Mouse (Mus musculus) urinary bladder, postnatal 36 days (tissue): ENCODE results near the gene Tectb.
A peak's percentile ranks its signal among the peaks of the same experiment; 100 is the strongest.
"Not testable (repeated sequence)": the region's sequence is repeated elsewhere in the genome, so short reads cannot be mapped to it uniquely, and the experiment has no call there.

ENCODE experiments used
- DNase-seq, 2 experiments: peaks; one replicate each; pipeline ENCODE4 v3.0.0; 2022; ENCODE audit warnings: low spot score in 2 of 2, mixed read lengths in 1 of 2

Tectb gene

DNA sequence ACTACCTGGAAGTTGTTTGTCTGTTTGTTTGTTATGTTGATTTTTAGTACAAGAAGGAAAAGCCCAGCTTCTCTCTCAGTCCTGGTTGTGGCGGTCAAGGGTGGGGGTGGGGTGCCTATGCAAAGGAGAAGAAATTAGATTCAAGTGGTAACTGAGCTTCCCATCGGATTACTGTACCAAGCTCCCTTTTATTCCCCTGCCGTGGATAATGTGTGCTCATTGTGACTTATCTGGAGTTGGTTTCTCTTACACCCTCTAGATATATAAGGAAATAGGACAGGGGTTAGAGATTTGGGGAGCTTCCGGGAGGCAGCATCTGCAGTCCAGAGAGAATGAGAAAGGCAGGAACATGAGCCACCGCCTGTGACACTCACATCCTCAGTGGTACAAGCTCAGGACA lies at the start of gene Tectb:
Tectb (plus strand) TSS at position 301 of the 400 bp plus-strand sequence.
- no peak for DNase-seq

DNA sequence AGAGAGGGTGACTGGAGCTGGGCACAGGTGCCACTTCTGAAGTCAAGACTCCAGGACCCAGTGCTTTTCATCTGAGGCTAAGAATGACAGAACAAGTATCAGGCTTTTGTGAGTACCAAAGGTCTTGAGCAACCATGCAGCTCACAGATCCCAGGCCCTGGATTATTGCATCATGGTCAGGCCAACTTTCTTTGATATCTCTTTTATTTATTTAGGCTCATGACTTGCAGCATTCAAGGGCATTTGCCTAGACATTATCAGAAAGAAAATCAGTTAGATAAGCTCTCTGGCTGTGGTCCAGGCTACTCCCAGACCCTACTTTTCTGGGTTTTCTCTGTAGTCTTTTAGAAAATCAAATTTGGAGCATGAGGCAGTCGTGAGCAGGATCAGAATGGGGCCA lies 48.8 kb upstream of the Tectb start:
- no peak for DNase-seq

DNA sequence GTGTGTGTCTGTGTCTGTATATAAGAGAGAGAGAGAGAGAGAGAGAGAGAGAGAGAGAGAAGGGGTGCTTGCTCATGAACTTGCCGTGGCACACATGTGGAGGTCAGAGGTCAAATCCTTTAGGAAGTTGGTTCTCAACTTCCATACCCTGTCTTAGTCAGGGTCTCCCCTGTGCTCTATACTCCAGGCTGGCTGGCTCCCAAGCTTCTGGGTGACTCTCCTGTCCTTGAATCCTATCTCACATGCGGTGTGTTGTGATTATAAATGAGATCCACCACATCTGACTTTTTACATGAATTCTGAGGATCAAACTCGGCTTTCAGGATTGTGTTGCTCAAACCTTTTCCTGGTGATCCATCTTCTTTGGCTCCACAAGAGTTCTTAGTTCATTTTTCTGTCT lies 48.1 kb upstream of the Tectb start:
- no peak for DNase-seq

DNA sequence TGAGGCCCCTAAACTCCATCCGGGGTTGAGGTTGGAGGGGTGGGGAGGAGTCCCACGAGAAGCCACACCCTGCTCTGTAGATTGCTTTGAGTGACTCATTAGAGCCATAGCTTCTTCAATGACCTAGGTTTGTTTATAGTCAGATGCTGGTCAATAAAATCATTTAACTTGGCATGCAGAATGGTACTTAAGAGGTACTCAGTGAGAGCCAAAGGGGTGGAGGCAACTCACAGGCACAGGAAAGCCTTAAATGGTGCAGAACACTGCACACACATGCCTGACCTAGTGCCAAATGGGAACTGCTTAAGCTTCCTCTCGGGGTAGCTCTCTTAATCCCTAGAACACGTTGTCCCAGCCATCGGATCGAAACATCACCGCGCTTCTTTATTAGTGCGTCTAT lies 46.0 kb upstream of the Tectb start:
- DNase-seq = no peak

DNA sequence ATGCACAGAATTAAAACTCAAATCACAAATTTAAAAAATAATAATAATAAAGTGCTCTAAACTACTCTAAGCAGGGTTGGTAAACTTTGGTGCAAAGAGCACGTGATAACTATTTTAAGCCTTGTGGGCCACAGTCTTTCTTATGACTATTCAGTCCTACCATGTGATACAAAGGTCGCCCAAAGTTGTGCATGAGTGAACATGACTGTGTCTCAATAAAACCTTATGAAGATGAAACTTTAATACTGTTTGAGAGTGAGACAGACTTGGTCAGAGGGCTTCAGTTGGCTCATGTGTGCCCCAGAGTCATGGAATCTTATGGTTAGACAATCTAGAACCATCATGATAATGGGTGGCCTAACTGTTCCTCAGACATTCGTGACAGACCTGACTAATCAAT lies 44.6 kb upstream of the Tectb start:
- no peak for DNase-seq

DNA sequence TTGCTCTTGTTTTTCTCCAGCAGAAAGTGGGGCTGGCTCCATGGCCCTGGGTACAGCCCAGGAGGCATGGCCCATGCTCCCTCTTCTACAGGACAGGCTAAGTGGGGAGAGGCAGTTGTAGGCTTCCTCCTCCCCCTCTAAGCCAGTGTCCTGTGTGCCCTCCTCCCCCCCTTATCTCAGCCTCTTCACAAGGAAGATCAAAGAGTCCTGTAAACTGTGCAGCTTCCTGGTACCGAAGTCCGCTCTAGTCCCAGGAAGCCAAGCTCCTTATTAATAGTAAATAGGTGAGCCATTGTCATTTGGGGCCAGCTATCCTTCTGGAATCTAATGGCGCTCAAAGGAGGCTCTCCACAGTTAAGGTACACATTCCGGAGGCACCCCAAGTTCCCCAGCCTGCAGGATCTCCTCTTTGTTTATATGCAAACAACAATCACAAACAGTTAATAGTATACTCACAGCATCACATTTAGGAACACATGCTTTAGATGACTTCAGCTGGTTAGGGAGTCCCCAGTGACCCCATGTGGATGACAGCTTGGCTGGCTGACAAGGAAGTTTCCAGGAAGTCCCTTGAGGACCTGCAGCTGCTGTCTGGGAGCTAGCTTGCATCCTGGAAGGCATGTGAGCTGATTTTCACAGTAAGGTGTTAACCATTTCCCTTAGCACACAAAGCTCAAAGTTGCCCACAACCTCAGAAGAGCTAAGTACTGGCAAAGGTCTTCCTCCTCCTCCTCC lies 43.7 kb upstream of the Tectb start:
- no peak for DNase-seq

DNA sequence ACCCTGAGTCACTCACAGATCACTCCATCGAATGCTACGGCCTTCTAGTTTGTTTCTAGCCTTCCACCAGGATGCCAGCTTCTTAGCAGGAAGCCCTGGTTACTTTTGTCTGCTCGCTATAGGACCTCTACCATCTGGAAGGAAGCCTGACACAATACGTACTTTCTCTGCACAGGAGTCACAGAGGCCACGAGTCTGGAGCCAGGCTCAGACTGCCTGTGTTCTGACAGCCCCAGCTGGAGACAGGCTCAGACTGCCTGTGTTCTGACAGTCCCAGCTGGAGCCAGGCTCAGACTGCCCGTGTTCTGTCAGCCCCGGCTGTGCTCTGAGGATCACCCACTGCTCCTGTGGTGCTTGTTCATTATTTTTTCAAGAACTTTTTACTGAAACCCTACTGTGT lies 42.6 kb upstream of the Tectb start:
- no peak for DNase-seq

DNA sequence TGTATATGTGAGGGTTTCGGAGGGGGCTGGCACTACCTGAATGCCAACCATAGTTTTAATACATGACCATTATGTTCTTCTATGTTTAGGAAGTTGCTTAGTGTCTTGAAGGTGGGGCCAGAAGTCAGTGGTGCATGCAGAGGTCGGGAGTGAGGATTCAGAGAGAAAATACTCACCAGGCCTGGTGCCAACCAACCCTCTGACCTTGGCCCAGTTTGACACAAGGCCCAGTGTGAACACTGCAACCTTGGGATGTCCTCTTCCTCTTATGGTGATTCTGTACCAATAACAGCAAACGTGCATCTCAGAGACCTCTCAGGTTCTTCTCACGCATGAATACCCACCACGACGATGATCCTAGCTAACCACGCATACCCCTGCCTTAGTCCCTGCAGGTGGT lies 42.0 kb upstream of the Tectb start:
- DNase-seq = no peak

DNA sequence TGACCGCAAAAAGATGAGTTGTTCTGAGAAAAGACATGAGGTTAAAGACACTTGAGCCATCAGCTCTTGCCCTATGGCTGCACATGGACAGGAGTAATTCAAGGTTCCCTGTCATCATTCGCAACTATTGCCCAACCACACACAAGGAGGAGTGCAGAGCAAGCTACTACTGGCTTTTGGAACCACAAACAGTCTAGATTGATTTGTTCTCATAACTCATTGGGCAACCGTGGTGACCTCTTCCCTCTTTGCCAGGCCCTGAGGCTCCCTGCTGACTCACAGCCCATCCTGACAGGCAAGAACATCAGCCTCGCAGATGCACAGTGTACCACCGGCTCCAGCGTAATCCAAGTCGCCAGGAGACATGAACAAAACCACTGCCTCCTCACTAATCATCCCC lies 41.2 kb upstream of the Tectb start:
- DNase-seq = peak; percentile 61 to 79

DNA sequence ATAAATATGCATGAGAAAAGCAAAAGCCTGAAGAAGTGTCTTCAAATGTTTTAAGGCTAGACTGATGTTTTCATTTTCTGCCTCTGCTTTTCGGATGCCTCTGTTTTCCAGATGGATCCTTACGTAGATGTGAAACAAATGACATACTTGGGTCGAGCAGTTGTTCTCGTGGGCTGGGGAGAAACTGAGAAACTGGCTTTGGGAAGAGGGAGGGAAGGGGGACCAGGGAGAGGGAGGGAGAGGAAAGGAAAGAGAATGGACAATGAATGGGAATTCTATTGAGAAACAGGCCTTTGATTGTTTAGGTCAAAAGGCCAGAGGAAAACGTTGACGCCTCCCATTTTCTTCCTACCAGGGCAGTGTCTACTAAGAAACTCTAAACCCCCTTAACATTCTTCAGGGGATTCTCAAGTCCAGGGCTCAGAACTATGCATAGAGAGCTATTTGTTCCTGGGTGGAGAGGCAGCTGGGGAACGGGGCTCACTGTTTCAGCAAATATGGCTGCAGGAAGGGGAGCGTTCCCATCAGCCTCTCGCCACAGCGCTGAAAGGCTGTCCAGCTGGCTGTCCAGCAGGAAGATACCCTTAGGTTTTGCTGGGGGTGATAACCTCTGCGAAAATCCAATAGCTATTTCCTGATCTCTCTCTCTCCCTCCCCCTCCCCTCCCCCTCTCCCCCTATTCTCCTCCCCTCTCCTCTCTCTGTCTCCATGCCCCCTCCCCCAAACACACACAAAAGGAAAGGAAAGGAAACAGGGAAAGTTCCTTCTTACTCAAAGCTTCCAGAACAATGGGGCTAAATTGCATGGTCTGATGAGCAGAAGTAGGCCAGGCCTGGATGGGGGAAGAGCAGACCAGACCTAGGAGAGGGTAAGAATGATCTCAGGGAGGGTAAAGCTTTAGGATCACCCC lies 36.9 kb upstream of the Tectb start:
- no peak for DNase-seq

DNA sequence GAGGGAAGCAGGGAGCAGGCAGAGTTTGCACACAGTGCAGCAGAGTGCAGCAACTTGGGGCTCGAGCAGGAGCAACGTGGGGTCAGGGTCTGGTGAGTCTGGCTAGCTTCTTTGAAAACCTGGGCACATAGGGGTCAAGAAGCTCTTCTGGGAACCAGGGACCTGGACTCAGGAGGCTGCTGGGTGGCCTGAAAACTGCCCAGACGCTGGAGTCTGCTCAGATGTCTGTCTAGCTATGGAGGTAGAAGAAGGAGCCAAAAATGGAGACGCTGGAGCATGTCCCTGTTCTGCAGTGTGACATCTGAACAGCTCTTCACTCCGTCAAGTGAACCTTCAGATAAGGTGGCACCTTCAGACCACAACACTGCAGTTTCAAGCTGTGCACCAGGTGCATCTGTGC lies 35.8 kb upstream of the Tectb start:
- no peak for DNase-seq

DNA sequence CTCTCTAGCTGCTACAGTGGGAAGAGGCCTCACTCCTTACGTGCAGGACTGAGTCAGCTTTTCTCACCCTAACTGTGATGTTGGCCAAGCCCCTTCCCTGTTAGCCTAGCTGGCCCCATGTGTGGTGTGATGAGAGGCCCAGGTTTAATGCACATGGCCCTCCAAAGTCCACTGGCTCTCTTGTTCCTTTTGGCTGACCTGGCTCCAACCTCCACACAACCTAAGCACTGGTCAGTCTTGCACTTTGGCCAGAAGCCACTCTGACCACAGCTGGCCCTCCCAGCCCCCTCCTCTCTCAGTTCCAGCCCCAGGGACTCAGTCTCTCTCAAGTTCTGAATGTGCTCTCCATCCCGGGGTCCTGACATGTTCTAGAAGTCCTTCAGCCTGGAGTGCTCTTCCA lies 35.4 kb upstream of the Tectb start:
- DNase-seq = no peak

DNA sequence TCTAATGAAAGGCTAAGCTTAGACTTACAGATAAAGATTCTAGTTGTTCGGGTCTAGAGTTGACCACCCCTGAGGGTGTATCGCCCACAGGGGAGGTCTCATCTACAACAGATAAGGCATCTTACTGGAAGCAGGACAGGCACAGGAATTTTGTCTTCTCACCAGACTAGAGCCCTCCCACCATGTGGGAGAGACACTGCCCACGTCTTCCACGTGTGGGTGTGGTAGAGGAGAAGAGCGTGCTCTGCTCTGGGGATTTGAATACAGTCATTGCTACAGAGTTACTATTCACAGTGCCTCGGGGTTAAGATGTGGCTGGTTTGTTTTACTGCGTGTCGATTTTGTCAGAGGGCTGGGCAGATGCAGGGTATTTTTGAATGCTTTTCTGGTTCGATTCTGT lies 33.0 kb upstream of the Tectb start:
- no peak for DNase-seq

DNA sequence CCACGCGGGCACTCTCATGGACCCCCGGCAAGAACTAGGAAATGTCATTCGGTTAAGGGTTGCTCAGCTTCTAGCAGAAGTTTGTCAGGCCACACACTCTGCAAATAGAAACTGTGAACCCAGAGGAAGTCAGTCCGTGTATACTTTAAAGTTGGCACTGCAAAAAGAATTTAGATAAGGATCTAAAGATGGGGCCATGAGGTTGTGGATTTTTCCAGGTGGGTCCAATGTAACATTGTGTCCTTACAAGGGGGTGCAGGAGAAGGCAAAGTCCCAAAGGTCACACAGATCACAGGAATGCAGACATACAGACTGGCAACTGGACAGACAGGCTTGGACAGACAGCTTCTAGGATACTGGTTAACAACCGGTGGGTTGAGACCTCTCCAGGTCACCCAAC lies 32.4 kb upstream of the Tectb start:
- DNase-seq = no peak

DNA sequence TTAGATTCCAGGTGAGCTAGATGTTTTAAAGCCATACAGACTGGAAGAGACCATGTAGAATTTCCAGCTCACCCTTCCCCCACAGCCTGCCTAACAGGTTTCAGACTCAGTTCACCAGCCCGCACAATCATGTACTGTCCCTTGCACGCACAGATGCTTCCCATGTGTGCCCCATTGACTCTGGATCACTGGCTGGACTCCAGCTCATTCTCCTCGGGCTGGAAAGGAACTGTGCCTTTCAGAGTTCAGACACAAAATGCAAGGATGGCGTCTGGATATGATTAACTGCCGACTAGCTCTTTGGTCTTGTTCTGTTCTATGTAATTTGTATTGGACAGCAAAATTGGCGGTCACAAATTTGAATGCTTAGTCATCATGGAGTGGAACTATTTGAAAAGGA lies 30.9 kb upstream of the Tectb start:
- no peak for DNase-seq

DNA sequence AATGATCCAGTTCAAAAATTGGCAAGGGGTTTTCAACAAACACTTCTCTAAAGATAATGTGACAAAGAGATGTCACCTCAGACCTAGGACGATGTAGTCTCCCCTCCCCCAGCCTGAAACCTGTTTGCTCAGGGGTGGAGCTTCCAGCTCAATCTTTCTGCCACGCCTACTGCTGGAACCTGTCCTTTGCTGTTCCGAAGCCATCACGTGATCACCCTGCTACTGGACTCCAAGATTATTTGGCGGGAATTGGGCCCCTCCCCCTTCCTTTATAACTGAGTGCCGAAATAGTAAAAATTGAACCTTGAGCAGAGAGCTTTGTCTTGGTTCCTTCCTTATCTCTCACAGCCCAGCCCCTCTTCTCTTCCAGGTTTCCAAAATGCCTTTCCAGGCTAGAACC lies 28.3 kb upstream of the Tectb start:
- DNase-seq = not testable (repeated sequence)

DNA sequence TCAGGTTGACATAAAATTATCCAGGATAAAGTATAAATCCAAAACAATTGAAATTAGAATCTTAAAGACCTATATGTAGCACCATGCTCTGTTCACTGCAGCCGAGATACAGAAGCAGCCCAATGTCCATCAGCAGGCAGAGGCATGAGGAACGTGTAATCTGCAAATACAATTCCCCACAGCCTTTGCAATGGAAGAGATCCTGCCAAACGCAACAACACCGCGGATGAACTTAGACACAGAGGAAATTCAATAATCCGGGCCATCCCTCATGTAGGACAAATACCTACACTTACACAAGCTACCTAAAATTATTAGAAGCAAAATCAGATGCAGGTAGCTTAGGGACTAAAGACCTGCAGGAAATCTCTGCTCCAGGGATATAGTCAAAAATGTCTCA lies 27.6 kb upstream of the Tectb start:
- DNase-seq = no peak

DNA sequence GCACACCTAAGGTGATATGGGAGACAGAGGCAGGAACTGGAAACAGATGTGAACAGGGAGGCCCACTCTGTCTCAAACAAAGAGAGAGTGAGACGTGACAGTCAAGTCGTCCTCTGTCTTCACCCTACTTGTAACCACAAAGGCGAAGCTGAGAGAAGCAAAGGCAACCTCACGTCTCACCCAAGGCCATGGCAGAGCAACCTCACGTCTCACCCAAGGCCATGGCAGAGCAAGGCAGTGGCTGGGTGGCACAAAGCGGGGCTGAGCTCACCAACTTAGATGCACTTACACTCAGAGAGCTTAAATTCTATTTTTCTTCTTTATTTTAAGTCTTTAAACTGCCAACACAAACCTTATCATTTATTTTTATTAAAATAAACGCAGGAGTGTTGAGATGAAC lies 23.5 kb upstream of the Tectb start:
- no peak for DNase-seq

DNA sequence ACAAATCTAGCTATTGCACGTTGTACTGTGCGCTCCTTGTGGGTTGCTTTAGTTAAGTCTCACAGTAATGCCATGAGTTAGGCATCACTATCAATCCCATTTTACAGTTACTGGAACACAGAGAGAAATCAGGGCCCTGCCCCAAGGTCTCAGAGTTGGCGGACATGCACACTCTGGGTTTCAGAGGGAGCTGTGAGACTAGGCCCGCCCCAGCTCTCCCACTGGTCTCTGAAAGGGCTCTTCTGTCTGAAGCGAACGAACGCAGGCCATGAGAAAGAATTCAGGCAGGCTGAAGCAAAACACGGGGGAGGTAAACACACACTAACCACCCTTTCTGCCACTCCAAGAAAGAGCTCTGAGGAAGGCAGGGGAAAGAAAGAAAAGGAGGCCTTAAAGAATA lies 21.9 kb upstream of the Tectb start:
- DNase-seq = no peak

DNA sequence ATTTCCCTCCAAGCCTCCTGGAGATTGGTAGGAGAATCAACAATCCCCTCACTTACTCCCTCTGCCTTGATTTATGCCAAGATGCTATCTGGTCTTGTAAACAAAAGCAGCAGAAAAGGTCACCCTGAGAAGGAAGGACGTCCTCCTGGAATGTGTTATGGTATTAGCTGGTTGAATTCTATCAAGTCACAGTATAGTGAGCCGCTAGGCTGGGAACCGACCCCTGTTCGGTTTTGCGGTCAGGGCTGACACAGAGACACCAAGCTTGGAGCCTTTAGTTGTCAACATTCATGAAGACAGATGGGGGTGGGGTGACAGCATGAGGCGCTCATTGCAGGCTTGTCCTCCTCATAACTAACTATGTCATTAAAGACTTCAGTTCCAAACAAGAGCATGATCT lies 20.7 kb upstream of the Tectb start:
- DNase-seq = no peak

DNA sequence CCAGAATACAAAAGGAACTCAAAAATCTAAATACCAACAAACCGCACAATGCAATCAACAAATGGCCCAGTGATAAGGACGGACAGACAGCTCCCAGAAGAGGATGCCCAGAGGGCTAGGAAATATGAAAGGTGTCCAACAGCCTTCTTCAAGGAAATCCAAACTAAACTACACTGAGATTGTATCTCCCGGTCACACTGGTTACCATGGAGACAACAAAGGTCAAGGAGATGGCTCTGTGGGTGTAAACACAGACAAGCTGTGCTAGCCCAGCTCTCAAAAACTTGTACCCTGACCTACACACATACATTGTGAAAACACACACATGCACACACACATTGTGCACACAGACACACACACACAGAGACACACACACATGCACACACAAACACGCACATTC lies 18.3 kb upstream of the Tectb start:
- no peak for DNase-seq

DNA sequence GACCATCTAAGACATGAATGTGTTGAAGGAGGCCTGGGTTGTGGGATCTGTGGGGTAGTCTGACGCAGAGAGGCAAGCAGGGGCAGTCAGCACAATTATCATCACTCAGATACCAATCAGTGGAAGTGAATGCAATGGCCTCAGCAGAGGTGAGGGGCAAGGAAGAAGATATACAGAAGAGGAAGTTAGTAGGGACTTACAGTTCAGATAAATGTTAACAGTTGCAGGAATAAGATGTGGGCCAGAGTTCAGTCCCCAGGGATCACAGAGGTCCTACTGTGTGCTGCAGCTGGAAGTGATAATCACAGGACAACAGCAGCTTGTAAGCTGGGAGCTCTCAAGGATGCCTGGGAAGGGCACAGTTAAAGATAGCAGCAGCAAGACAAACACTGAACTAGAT lies 16.4 kb upstream of the Tectb start:
- DNase-seq = no peak

DNA sequence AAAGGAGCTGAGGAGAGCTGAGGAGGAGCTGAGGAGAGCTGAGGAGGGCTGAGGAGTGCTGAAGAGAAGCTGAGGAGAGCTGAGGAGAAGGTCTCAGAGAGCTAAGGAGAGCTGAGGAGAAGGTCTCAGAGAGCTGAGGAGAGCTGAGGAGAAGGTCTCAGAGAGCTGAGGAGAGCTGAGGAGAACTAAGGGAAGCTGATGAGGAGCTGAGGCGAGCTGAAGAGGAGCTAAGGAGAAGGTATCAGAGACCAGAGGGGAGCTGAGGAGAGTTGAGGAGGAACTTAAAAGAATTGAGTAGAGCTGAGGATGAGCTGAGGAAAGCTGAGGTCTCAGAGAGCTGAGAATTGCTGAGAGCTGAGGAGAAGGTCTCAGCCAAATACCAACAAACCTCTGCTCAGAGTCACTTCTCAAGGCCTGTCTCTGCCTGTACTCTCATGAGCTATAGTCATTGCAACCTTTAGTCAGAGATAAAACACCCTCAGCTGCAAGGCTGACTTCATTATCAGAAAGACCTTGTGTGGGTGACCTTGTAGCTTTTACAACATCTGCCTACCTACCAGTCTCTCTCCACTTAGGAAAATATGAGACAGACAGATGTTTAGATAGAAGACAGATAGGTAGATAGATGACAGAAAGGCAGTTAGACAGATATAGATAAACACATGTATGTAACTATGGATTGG lies 15.2 kb upstream of the Tectb start:
- no peak for DNase-seq
